Mouse (Mus musculus) embryonic fibroblast, embryonic 13.5 days (primary cell): ENCODE measurements around the gene Ccdc163.

Source experiments
- CTCF ChIP-seq: IDR thresholded peaks from 2 replicates; pipeline ENCODE4 v1.5.1; 2011; ENCODE audit warnings: mild to moderate bottlenecking, control low read depth, low read length, moderate library complexity, borderline replicate concordance; ENCODE audit not compliant: insufficient read depth
- POLR2A ChIP-seq: IDR thresholded peaks from 2 replicates; pipeline ENCODE4 v1.6.1; 2011; ENCODE audit warnings: low read depth, mild to moderate bottlenecking, control low read depth, low read length, moderate library complexity

DNA sequence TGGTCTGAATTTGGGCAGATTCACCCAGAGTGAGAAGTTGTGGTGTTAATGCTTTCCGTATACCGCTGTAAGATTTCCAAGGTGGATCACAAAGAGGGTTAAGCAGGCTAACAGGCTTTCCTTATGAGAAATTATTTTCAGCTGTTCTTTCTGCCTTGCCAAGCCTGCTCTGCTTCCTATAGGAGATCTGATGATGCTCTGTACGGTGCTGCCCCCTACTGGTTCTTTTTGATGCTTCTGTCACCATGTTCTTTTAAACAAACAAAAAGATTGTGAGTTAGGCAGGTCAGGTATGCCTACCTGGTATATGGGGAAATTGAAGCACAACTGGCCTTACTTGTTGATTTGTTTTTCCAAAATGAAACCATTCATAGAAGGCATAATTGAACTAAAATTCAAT is 80.6 kb downstream of the Ccdc163 start:
- TF ChIP-seq CTCF (peak; percentile 27; the same call in 1 of the 2 replicates), POLR2A (no peak)
